Mouse (Mus musculus) intestine, embryonic 14.5 days (tissue): ENCODE measurements at regions not wholly inside any gene's neighbourhood (a gene's known extent, or its start where the extent isn't known, plus 50 kb on each side); places are given as distances from the start of the nearest gene placed in this dataset.

Experiments
- ATAC-seq: fragments of 200-750 bp; cut with Nextera tagmentation; replicated peaks from 2 replicates; pipeline ENCODE4 v1.8.0; 2017; ENCODE audit warnings: low read depth, moderate number of reproducible peaks, moderate TSS enrichment, moderate library complexity; ENCODE audit not compliant: low FRiP score, low TSS enrichment
- DNase-seq: peaks from one replicate; pipeline ENCODE4 v3.0.0-alpha.2; 2018; ENCODE audit warnings: low spot score
- H3K27ac ChIP-seq: fragments of 300-500 bp; sonication (generic); 2 replicates; pipeline ENCODE4 v1.5.1; 2014; ENCODE audit warnings: low read depth, mild to moderate bottlenecking, control low read depth
- H3K27me3 ChIP-seq: fragments of 300-500 bp; sonication (generic); replicated peaks from 2 replicates; pipeline ENCODE4 v1.6.1; 2014; ENCODE audit warnings: low read length, control low read depth; ENCODE audit not compliant: control insufficient read depth, insufficient read depth
- H3K36me3 ChIP-seq: fragments of 300-500 bp; sonication (generic); 2 replicates; pipeline ENCODE4 v1.6.1; 2014; ENCODE audit warnings: low read length, control low read depth; ENCODE audit not compliant: control insufficient read depth, insufficient read depth
- H3K4me1 ChIP-seq: fragments of 300-500 bp; sonication (generic); replicated peaks from 2 replicates; pipeline ENCODE4 v1.6.1; 2014; ENCODE audit warnings: low read length, control low read depth, mixed read lengths; ENCODE audit not compliant: control insufficient read depth, insufficient read depth
- H3K4me2 ChIP-seq: fragments of 300-500 bp; sonication (generic); 2 replicates; pipeline ENCODE4 v1.6.1; 2014; ENCODE audit warnings: low read length
- H3K4me3 ChIP-seq: fragments of 300-500 bp; sonication (generic); 2 replicates; pipeline ENCODE4 v1.5.1; 2014; ENCODE audit warnings: low read depth, low read length, control low read depth, mixed read lengths
- H3K9ac ChIP-seq: fragments of 300-500 bp; sonication (generic); 2 replicates; pipeline ENCODE4 v1.6.1; 2014; ENCODE audit warnings: mild to moderate bottlenecking, low read length
- H3K9me3 ChIP-seq: fragments of 300-500 bp; sonication (generic); 2 replicates; pipeline ENCODE4 v1.6.1; 2016; ENCODE audit warnings: low read length, control low read depth; ENCODE audit not compliant: control insufficient read depth
- WGBS: fragments of 180-500 bp; shearing (Covaris S2); extraction: QIAGEN DNeasy Blood & Tissue Kit; methylation state at CpG from one replicate; pipeline ENCODE4 v1.1.7; 2014; 5-methylcytosine and 5-hydroxymethylcytosine counted together

DNA sequence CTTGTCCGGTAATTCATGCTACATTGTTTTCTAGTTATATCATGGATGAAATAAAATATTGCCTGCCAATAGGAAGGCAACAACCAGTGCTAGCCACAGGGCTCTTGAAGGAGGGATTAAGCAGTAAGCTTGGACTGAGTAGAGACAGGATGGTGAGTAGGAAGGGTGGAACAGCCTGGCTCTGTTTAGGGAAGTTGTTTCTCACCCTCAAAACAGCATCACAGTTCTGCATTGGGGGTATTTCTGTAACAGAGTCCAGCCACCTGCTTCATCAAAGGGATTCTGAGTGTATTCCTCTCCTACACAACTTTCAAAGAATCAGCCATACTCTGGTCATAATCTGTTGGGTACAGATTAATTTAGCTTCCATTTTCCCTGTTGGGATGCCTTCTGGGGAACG is 380.0 kb upstream of the Pik3r1 start:
- WGBS: 88% methylated on average over 2 of the region's 2 CpGs
- no peaks in the 10 kb centered on the region for H3K9me3 ChIP-seq
- no peaks in the 10 kb centered on the region for H3K27me3 ChIP-seq
- H3K4me1 ChIP-seq: no peaks in the 10 kb centered on the region
- H3K9ac ChIP-seq: no peak overlapping the region
- no peak for DNase-seq
- H3K27ac ChIP-seq: no peak overlapping the region
- no peak for ATAC-seq
- no peak overlapping the region for H3K4me2 ChIP-seq
- no peak overlapping the region for H3K4me3 ChIP-seq
- H3K36me3 ChIP-seq: no peaks in the 10 kb centered on the region

DNA sequence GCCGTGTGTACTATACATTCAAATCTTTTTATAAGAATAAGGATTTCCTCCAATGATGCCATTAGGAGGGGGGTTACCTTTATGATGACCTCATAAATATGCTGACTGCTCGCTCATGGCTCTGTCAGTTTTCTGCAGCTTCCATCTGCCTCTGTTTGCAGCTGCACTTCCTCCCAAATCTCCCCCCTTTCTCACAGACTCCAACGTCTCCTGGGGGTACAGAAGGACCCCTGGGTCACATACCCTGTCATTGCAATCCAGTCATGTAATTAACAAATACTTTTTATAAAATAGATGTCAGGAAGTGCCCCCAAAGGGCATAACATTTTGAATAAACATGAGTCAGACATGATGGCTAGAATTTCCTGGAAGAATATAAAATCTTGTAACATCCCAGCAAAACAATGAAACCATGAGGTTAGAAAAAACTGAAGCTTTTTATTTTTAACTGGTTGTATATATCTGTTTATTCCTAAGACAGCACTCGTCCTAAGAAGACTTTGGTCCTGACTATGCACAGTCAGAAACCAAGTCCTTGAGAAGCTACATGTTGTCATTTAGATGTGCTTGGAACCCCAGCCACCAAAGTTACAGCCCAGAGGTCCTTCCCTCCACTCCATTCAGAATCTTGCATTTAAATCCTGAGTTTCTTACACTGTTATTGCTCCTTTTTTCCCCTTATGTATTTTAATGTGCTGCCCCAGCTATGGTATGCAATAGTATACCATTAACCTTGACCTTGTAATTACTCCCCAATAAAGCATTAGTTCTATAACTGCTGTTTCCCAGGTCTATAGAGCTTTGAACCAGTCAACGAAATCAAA is 386.0 kb upstream of the Pik3r1 start:
- Histone ChIP-seq H3K4me2 (no peak overlapping the region), H3K27ac (no peak overlapping the region), H3K4me1 (0 out of 2 replicates have a peak, but pooled peaks cover 5% of the 10 kb centered on the region), H3K9ac (no peak overlapping the region), H3K9me3 (no peaks in the 10 kb centered on the region), H3K27me3 (no peaks in the 10 kb centered on the region), H3K36me3 (no peaks in the 10 kb centered on the region), H3K4me3 (no peak overlapping the region)
- DNase-seq: no peak
- ATAC-seq: no peak
- WGBS: 33% methylated on average over 5 of the region's 5 CpGs

GRCm38 (mm10) chr13:102154609-102154899 is 386.5 kb upstream of the Pik3r1 start:
- H3K9me3 ChIP-seq: no peaks in the 10 kb centered on the region
- H3K36me3 ChIP-seq: no peaks in the 10 kb centered on the region
- 44% methylated on average over 2 of the region's 2 CpGs for WGBS
- H3K4me3 ChIP-seq: no peak overlapping the region
- H3K27me3 ChIP-seq: no peaks in the 10 kb centered on the region
- no peak overlapping the region for H3K4me2 ChIP-seq
- H3K9ac ChIP-seq: no peak overlapping the region
- ATAC-seq: no peak
- no peak overlapping the region for H3K27ac ChIP-seq
- H3K4me1 ChIP-seq: 0 out of 2 replicates have a peak, but pooled peaks cover 5% of the 10 kb centered on the region
- no peak for DNase-seq

DNA sequence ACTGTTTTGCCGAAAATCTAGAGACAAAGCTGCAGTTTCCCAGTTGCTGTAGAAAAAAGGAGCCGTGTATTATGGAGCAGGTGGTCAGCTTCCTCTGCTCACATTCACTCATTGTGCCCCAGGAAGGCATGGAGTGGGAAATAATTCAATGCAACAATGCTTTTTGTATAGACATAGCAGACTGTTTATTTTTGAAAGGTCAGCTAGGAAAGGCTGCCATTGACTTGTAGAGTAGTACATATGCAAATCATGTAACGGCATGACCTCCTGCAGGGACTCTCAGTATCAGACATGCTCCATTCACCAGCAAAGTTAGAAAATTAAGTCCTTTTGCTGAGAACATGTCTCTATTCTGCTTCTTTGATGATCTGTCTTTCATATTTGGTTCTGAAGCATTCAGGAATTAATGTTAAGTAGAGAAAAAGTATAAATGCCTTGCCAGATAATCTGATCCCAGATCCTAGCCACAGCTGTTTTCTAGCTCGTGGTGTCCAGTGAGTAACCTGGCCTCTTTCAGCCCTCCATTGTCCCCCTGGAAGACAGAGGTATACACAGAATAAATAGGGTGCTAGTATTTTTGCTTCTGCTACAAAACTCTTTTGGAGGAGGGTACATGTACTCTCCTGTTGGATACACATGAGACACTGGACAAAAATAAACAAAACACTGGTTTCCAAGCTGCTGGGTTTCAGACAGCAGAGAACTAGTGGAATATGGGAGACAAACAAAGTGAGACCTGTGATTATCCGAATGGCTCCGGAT is 389.5 kb upstream of the Pik3r1 start:
- no peak for ATAC-seq
- Histone ChIP-seq H3K36me3 (no peaks in the 10 kb centered on the region), H3K9ac (no peak overlapping the region), H3K4me3 (no peak overlapping the region), H3K27me3 (no peaks in the 10 kb centered on the region), H3K9me3 (no peaks in the 10 kb centered on the region), H3K4me1 (peaks cover 7% of the 10 kb centered on the region; the same call in 1 of the 2 replicates), H3K4me2 (no peak overlapping the region), H3K27ac (no peak overlapping the region)
- no peak for DNase-seq
- WGBS: 73% methylated on average over 6 of the region's 6 CpGs

- no peaks in the 10 kb centered on the region for H3K27me3 ChIP-seq
- H3K9ac ChIP-seq: no peak overlapping the region
- DNase-seq: no peak
- H3K27ac ChIP-seq: no peak overlapping the region
- no peaks in the 10 kb centered on the region for H3K4me1 ChIP-seq
- ATAC-seq: no peak
- WGBS: 83% methylated on average over 9 of the region's 9 CpGs
- no peaks in the 10 kb centered on the region for H3K9me3 ChIP-seq
- H3K4me3 ChIP-seq: no peak overlapping the region
- no peak overlapping the region for H3K4me2 ChIP-seq
- no peaks in the 10 kb centered on the region for H3K36me3 ChIP-seq
Measured at GRCm38 (mm10) chr13:102173382-102174234, 405.6 kb upstream of the Pik3r1 start.

- WGBS: 86% methylated on average over 3 of the region's 3 CpGs
Measured at GRCm38 (mm10) chr13:102174431-102174830, 406.4 kb upstream of the Pik3r1 start.

DNA sequence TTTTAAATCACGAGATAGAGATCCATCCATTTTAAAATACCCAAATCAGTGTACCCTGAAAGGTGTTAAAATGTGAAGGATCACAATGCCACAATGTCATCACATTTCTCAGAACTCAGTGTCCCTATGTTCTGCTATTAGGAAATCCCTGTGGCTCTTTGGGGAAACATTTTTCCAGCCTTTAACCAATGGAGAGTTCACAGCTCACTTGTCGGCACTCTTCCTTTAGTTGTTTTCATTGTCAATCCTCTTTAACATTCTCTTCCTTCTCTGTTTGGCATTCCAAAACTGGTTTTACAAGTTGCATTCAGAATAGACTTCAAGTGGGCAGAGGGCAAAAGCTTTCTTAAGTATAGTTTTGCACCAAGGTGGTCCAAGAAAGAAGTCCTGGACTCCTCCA is 406.9 kb upstream of the Pik3r1 start:
- Histone ChIP-seq H3K9ac (no peak overlapping the region), H3K27me3 (no peaks in the 10 kb centered on the region), H3K4me1 (no peaks in the 10 kb centered on the region), H3K27ac (no peak overlapping the region), H3K4me3 (no peak overlapping the region), H3K4me2 (no peak overlapping the region), H3K36me3 (no peaks in the 10 kb centered on the region), H3K9me3 (no peaks in the 10 kb centered on the region)
- ATAC-seq (no peak), DNase-seq (no peak)
- WGBS: 81% methylated on average over 2 of the region's 2 CpGs

More at GRCm38 (mm10) chr13:102174431-102174830, 406.4 kb upstream of the Pik3r1 start:
- Histone ChIP-seq H3K4me2 (no peak overlapping the region), H3K27ac (no peak overlapping the region), H3K4me3 (no peak overlapping the region), H3K4me1 (no peaks in the 10 kb centered on the region), H3K36me3 (no peaks in the 10 kb centered on the region), H3K9me3 (no peaks in the 10 kb centered on the region), H3K27me3 (no peaks in the 10 kb centered on the region), H3K9ac (no peak overlapping the region)
- DNase-seq: no peak
- ATAC-seq: no peak

DNA sequence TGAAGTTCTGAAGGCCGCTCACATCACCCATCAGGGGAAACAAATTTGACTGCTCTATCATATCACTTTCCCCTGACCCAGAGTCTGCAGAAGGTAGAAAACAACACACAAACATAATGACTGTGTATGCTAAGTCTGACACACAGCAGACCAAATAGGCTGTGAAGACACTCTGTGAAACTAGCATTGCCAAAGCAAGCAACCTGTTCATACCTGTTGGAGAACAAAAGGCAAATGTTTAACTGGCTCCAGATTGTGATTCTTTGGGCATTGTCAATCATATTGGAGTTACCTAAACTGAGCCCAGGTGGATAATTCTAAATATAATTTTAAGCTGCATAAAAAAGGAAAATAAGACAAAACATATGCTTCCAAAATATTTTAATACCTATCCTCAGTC is 407.4 kb upstream of the Pik3r1 start:
- Histone ChIP-seq H3K9me3 (no peaks in the 10 kb centered on the region), H3K4me1 (no peaks in the 10 kb centered on the region), H3K27me3 (no peaks in the 10 kb centered on the region), H3K4me2 (no peak overlapping the region), H3K4me3 (no peak overlapping the region), H3K36me3 (no peaks in the 10 kb centered on the region), H3K27ac (no peak overlapping the region), H3K9ac (no peak overlapping the region)
- WGBS: 93% methylated on average over 1 of the region's 1 CpGs
- DNase-seq (no peak), ATAC-seq (no peak)
